Mouse (Mus musculus) embryonic facial prominence, embryonic 12.5 days (tissue): Measurements from ENCODE around the gene Yeats4. TPM values are rescaled to one million over a fixed set of nuclear protein-coding genes. Genes with fewer than 3 reads are reported as not detected.

ENCODE experiments used
- polyA plus RNA-seq: library from polyadenylated mRNA; unstranded; fragments of >200 nt; fragmentation: Nextera tagmentation; extraction: Ambion mirVana; gene quantifications from 2 replicates; pipeline ENCODE4 v1.2.1, GENCODE M21; 2016

Gene Yeats4
- polyA plus RNA-seq, 1 experiment from 2014 or later: 95.8 TPM

Other genes with a start within 250 kb of the Yeats4 start
- 0.56 and 0.59 TPM in 2 replicates for gene Best3, start 238.2 kb downstream of the Yeats4 start, polyA plus RNA-seq
- gene Lrrc10, start 179.2 kb downstream of the Yeats4 start, polyA plus RNA-seq: not detected in 2 replicates
- gene Cct2, start 160.7 kb downstream of the Yeats4 start, polyA plus RNA-seq: 251 and 257 TPM in 2 replicates
- gene Frs2, start 76.0 kb downstream of the Yeats4 start, polyA plus RNA-seq: 22.8 and 24.4 TPM in 2 replicates
- not detected in 2 replicates for gene 9530003J23Rik, start 14.2 kb upstream of the Yeats4 start, polyA plus RNA-seq
- gene Lyz2, start 57.8 kb upstream of the Yeats4 start, polyA plus RNA-seq: 19.5 and 19.6 TPM in 2 replicates
- not detected in 2 replicates for gene Lyz1, start 68.4 kb upstream of the Yeats4 start, polyA plus RNA-seq
- 210 and 213 TPM in 2 replicates for gene Cpsf6, start 155.5 kb upstream of the Yeats4 start, polyA plus RNA-seq